Mouse (Mus musculus) gastrocnemius, adult 2 months (tissue): ENCODE data around the gene Dnajb13. TPM values are rescaled to one million over a fixed set of nuclear protein-coding genes. Genes with fewer than 3 reads are reported as not detected.
"Not testable (repeated sequence)": the region's sequence is repeated elsewhere in the genome, so short reads cannot be mapped to it uniquely, and the experiment has no call there.

ENCODE experiments used
- DNase-seq: peaks from one replicate; pipeline ENCODE4 v3.0.0; 2022
- H3K27ac ChIP-seq: fragments of 200-600 bp; 2 replicates; pipeline ENCODE4 v1.8.1; 2022; ENCODE audit warnings: mild to moderate bottlenecking
- H3K4me3 ChIP-seq: fragments of 200-600 bp; 2 replicates; pipeline ENCODE4 v1.8.1; 2022; ENCODE audit warnings: mild to moderate bottlenecking, moderate library complexity
- CTCF ChIP-seq: fragments of 200-600 bp; IDR thresholded peaks from 2 replicates; pipeline ENCODE4 v1.8.1; 2022; ENCODE audit warnings: antibody characterized with exemption, mild to moderate bottlenecking, moderate library complexity
- intact Hi-C: fragments of 180-260 bp; cut with DNase I; formaldehyde crosslinking; loops from one replicate; pipeline ENCODE4 v1.15.1; 2025
- total RNA-seq, 2 experiments: library from RNA; stranded (reverse); gene quantifications; 2 replicates each; pipeline ENCODE4 v1.2.3; 2021

Gene Dnajb13
- total RNA-seq, 2 experiments from 2014 or later, result not detected

DNA sequence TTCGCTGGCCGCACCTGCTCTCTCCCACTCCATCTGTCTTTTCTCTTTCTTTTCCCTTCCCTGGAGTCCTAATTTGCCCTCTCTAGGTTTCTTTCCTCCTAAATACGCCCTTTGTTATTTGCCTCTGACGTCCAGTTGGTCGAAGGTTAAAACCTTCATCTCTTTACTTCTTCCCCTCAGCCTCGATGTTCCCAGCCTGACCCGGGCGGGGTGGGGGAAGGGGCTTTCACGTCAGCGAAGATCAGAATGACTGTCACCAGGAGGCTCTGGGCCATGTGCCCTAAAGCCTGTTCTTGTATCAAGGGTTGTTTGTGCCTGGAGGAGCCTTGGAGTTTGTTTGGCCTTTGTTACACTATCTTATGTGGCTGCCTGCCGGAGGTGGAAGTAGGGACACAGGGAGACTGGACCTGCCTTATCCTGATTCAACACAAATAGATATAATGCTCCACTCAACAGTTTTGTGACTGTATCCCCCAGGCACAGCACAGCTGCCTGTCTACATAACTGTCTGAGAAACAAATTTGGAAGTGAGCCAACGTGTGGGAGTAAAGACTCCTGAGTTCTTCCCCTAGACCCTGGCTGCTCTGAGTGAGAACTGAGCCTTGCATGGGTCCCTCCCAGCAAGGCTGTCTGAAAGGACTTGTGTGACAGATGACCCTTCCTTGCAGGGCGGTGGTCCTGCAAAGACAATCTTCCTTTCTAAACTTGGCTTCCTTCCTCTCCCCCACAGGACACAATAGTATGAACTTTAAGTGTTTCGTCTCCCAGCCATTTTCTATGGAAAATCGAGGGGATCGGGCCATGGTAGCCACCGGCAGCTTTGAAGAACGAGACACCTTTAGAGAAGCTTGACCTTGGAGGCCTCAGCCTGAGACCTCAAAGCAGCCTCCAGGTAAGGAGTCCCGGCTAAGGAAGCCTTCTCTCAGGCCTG is 21.0 kb downstream of the Dnajb13 start:
- DNase-seq, result no peak
- H3K27ac ChIP-seq, result peak overlapping the region; percentile 83
- intact Hi-C loops, result no loop called here
- no peak for TF ChIP-seq CTCF
- peak overlapping the region; percentile 78 for H3K4me3 ChIP-seq

DNA sequence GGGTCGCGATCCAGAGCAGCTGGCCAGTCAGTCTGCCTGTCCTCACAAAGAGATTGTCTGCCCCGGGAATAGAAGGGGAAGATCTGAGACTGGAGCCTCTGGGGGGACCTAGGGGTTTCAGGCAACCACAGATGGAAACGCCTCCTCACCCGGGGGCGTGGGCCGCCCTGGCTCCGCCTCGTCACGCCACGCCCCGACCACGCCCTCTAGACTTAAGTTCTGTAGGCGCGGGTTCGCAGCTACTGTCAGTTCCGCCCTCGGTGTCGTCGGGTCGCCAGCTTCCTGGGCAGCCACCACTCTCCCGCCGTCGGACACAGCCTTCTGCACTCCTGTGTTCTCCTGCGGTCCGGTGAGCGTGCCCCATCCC is 21.7 kb downstream of the Dnajb13 start, which contains the start of gene Ucp2:
TSS of gene Ucp2 (plus strand) at position 221 of the 367 bp plus-strand sequence.
- intact Hi-C loops, result no loop called here
- Histone ChIP-seq H3K27ac (peak within 1 kb of the TSS; percentile 83), H3K4me3 (peak within 1 kb of the TSS; percentile 78)
- TF ChIP-seq CTCF, result no peak
- DNase-seq, result peak; percentile 82

DNA sequence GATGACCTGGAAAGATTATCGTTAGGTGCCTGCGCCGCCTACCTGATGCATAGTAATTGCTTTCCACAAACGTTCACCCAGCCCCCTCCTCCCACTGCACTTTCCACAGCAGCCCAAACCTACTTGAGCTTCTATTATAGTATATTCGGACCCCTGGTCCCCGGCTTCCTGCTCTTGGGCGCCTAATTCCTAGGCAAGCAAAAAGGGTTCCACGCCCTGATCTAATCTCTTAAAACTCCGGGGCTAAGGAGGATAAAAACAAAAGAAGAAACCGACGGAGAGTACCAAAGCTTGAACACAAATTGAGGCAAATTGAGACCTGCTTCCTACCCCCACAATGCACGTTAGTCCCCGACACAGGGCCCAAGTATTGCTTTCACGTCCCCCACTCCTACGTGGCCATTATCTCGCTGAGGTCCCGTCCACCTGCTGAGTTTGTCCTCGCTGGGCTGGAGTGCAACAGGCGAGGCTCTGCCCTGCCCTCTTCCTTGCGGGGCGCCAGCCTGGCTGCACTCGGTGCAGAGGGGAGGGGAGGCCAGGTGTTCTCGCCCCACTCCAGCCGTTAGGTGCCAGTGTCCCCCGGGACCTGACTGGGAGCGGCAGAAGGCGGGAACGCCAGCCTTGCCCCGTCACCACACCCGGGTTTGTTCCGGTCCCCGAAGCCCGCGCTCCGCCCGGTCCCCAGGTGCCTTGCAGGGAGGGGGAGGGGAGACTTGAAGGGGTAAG is 22.2 kb downstream of the Dnajb13 start:
- intact Hi-C loops, result no loop called here
- no peak for TF ChIP-seq CTCF
- H3K4me3 ChIP-seq, result peak overlapping the region; percentile 78
- H3K27ac ChIP-seq, result peak overlapping the region; percentile 83
- peak; percentile 66 for DNase-seq

GRCm38 (mm10) chr7:100488474-100489048 is 26.2 kb downstream of the Dnajb13 start:
- intact Hi-C loops, result no loop called here

GRCm38 (mm10) chr7:100487301-100487700 is 27.5 kb downstream of the Dnajb13 start:
- intact Hi-C loops, result no loop called here
- DNase-seq, result no peak
- TF ChIP-seq CTCF, result no peak
- no peak overlapping the region for H3K27ac ChIP-seq
- no peak overlapping the region for H3K4me3 ChIP-seq

More at GRCm38 (mm10) chr7:100488474-100489048, 26.2 kb downstream of the Dnajb13 start:
- TF ChIP-seq CTCF, result no peak
- no peak overlapping the region for H3K27ac ChIP-seq
- no peak overlapping the region for H3K4me3 ChIP-seq
- no peak for DNase-seq

- Histone ChIP-seq H3K4me3 (no peak overlapping the region), H3K27ac (no peak overlapping the region)
- no peak for DNase-seq
- TF ChIP-seq CTCF, result no peak
- intact Hi-C loops, result no loop called here
Observed at GRCm38 (mm10) chr7:100484493-100484892, 30.3 kb downstream of the Dnajb13 start.

DNA sequence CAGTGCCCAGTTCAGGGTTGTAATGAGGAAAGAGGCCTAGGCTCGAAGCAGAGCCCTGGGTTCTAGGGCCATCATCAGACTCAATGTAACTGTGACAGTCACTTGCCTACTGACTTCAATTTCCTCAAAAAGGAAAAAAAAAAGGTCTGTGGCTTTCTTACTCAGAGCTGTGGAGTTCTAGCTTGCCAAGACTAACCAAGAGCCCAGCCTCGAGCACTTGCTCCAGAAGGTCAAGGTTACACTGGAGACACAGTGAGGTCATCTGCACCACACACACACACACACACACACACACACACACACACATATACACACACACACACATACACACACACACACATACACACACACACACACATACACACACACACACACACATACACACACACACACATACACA is 32.7 kb downstream of the Dnajb13 start:
- intact Hi-C loops, DNase-seq, H3K4me3 ChIP-seq, H3K27ac ChIP-seq: not testable (repeated sequence)

- DNase-seq, result no peak
- H3K4me3 ChIP-seq, result no peak overlapping the region
- no peak for TF ChIP-seq CTCF
- intact Hi-C loops, result no loop called here
- peak overlapping the region; percentile 24; the same call in 1 of the 2 replicates for H3K27ac ChIP-seq
Observed at GRCm38 (mm10) chr7:100480175-100480574, 34.6 kb downstream of the Dnajb13 start.

GRCm38 (mm10) chr7:100479823-100480164 is 35.0 kb downstream of the Dnajb13 start:
- H3K4me3 ChIP-seq, result no peak overlapping the region
- intact Hi-C loops, result no loop called here

GRCm38 (mm10) chr7:100479100-100479822 is 35.5 kb downstream of the Dnajb13 start:
- Histone ChIP-seq H3K27ac (no peak overlapping the region), H3K4me3 (no peak overlapping the region)
- intact Hi-C loops, result no loop called here
- DNase-seq, result no peak
- no peak for TF ChIP-seq CTCF

More at GRCm38 (mm10) chr7:100479823-100480164, 35.0 kb downstream of the Dnajb13 start:
- no peak for DNase-seq
- no peak for TF ChIP-seq CTCF
- H3K27ac ChIP-seq, result peak overlapping the region; percentile 24; the same call in 1 of the 2 replicates

DNA sequence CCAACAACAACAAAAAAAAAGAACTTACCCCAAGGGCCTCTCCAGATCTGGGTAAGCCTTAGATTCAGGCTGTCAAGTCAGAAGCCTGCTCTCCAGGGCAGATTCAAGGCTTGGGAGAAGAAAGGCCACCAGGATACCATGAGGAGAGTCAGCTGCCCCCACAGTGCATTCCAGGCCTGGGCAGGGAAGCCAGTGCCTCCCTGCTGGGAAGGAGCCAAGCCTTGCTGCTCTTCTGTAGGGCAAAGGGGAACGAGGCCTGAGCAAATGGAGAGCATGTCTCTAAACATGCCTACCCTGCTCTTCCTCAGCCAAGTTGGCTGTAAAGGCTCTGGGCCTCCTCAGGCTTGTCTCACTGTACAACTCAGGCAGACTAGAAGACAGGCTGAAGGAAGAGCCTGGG is 40.1 kb downstream of the Dnajb13 start:
- Histone ChIP-seq H3K4me3 (peak overlapping the region; percentile 79), H3K27ac (peak overlapping the region; percentile 97)
- DNase-seq, result peak; percentile 92
- intact Hi-C loops, result no loop called here
- TF ChIP-seq CTCF, result no peak

DNA sequence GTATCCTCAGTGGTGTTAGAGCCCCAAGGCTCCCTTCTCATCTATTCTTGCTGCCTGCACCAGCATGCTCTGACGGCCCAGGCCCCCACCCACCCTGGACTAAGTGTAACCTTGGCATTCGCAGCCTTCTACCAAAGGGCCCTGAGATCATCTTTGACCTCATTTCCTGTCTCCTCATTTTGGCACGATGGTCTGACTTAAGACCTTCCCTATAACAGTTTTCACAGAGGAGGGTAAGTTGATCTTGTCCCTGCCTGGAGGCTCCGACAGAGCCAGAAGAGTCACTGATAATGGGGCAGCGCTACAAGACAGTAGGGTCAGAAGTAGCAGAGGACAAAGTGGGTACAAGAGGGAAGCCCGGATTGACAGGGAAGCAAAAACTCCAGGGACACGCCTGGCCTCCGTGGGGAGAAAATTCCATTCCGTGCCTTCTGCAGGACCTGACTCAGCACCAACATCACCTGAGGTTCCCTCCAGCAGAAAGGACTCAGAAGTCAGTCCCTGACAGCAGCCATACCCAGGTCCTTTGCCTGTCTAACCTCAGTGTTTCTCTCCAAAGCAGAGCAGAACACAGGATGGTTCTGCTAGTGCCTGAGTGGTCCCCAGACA is 40.8 kb downstream of the Dnajb13 start:
- DNase-seq, result no peak
- intact Hi-C loops, result no loop called here
- Histone ChIP-seq H3K27ac (peak overlapping the region; percentile 97), H3K4me3 (peak overlapping the region; percentile 79)
- TF ChIP-seq CTCF, result no peak
